Mouse (Mus musculus) limb, embryonic 11.5 days (tissue): Measurements from ENCODE around the gene Ppm1n. TPM values are rescaled to one million over a fixed set of nuclear protein-coding genes. Genes with fewer than 3 reads are reported as not detected.

Source experiments
- ATAC-seq: fragments of 200-750 bp; cut with Nextera tagmentation; 2 replicates; pipeline ENCODE4 v1.8.0; 2017; ENCODE audit warnings: low read depth; ENCODE audit not compliant: insufficient number of reproducible peaks, low FRiP score, low TSS enrichment
- DNase-seq: peaks from one replicate; pipeline ENCODE4 v3.0.0-alpha.2; 2015; ENCODE audit warnings: low spot score
- H3K27ac ChIP-seq: fragments of 300-500 bp; sonication (generic); replicated peaks from 2 replicates; pipeline ENCODE4 v1.5.1; 2014; ENCODE audit warnings: low read depth, mild to moderate bottlenecking, low read length
- H3K27me3 ChIP-seq: fragments of 300-500 bp; sonication (generic); 2 replicates; pipeline ENCODE4 v1.6.1; 2014; ENCODE audit warnings: mild to moderate bottlenecking, low read length, mixed read lengths; ENCODE audit not compliant: control insufficient read depth, insufficient read depth
- H3K36me3 ChIP-seq: fragments of 300-500 bp; sonication (generic); 2 replicates; pipeline ENCODE4 v1.6.1; 2014; ENCODE audit warnings: mild to moderate bottlenecking, low read length, moderate library complexity, mixed read lengths; ENCODE audit not compliant: control insufficient read depth, insufficient read depth
- H3K4me1 ChIP-seq: fragments of 300-500 bp; sonication (generic); 2 replicates; pipeline ENCODE4 v1.6.1; 2014; ENCODE audit warnings: low read length, mixed read lengths; ENCODE audit not compliant: control insufficient read depth, insufficient read depth
- H3K4me2 ChIP-seq: fragments of 300-500 bp; sonication (generic); 2 replicates; pipeline ENCODE4 v1.6.1; 2014; ENCODE audit warnings: low read depth, mild to moderate bottlenecking, moderate library complexity; ENCODE audit not compliant: severe bottlenecking
- H3K4me3 ChIP-seq: fragments of 300-500 bp; sonication (generic); 2 replicates; pipeline ENCODE4 v1.5.1; 2014; ENCODE audit warnings: low read depth, low read length
- H3K9ac ChIP-seq: fragments of 300-500 bp; sonication (generic); 2 replicates; pipeline ENCODE4 v1.6.1; 2014; ENCODE audit warnings: mild to moderate bottlenecking, low read length
- H3K9me3 ChIP-seq: fragments of 300-500 bp; sonication (generic); 2 replicates; pipeline ENCODE4 v1.6.1; 2016; ENCODE audit warnings: low read length; ENCODE audit not compliant: control insufficient read depth
- WGBS: fragments of 180-500 bp; shearing (Covaris S2); extraction: QIAGEN DNeasy Blood & Tissue Kit; methylation state at CpG from one replicate; pipeline ENCODE4 v1.1.7; 2014; 5-methylcytosine and 5-hydroxymethylcytosine counted together
- polyA plus RNA-seq: library from polyadenylated mRNA; unstranded; fragments of >200 nt; fragmentation: Nextera tagmentation; extraction: Ambion mirVana; gene quantifications from 2 replicates; pipeline ENCODE4 v1.2.1, GENCODE M21; 2014

The Ppm1n gene
- polyA plus RNA-seq, 1 experiment from 2014 or later, result 0.24 TPM

DNA sequence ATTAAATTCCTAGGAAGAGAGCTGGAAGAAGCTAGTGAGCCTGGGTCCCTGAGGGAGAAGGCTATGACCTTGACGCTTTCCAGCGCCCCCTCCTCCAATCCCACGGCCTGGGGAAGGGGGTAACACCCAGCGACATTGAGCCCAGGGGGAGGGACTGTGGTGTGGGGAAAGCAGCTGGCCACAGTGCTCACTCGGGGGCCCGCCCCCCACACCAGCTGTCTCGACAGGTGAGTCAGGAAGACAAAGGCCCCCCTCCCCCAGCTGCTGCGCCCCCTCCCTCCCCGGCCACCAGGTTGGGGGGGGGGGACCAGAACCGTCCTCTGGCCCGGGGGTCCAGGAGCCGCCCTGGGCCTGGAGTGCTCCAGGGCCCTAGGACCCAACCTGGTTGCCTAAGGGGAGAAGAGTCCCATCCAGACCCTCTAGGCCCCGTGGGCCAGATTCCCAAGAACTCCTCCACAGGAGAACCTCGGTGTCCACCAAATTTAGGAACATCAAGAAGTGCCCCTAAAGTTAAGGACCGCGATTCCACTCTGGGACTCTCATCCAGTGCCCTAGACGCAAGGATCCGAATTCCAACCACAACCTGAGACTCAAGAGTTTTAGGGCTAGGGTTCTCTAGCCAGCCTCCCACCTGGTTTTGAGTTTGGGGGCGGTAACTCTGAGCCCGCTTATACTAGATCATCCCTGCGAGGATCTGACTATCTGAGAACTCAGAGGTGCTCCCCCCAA is 9.2 kb downstream of the Ppm1n start:
- ATAC-seq, result no peak
- Histone ChIP-seq H3K4me1 (peaks cover 22% of the 10 kb centered on the region), H3K27ac (peak overlapping the region; percentile 70), H3K27me3 (no peaks in the 10 kb centered on the region), H3K9ac (peak overlapping the region; percentile 70), H3K4me2 (peak overlapping the region; percentile 99), H3K4me3 (peak overlapping the region; percentile 89), H3K36me3 (peaks cover 2% of the 10 kb centered on the region; the same call in 1 of the 2 replicates), H3K9me3 (no peaks in the 10 kb centered on the region)
- 2% methylated on average over 19 of the region's 21 CpGs for WGBS
- peak; percentile 52 for DNase-seq

DNA sequence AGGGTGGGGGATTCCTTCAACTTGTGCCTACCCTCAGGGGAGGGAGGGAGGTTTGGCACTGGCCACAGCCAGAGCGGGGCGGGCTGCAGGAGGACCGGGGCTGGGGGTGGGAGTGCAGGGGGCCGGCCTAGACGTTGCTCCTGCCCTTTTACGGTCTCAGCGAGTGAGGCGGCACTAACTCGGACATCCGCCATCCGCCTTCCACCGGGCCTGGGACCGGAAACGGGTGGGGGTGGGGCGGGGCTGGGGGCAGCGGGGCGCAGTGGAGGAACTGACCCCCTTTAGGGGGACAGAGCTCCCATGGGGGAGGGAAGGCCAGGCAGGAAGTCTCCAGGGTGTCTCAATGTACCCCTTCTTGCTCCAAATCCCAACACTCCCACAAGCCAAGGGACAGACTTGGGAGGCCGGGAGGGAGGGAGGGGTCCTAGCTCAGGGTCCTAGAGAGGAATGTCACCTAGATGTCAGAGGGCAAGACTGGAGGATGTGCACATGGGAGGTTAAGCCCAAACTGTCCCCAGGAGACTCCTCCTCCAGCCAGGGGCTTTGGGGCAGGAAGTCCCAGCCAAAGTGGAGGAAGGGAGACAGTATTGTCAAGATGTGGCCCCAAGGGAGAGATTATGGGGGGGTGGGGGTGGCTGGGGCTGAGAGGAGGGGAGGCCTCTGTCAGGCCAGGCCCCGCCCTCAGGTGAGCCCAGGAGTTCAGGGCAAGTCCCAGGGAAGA is 10.0 kb downstream of the Ppm1n start:
- no peaks in the 10 kb centered on the region for H3K27me3 ChIP-seq
- no peaks in the 10 kb centered on the region for H3K9me3 ChIP-seq
- peak overlapping the region; percentile 99 for H3K4me2 ChIP-seq
- DNase-seq, result peak; percentile 61
- peak overlapping the region; percentile 48 for H3K9ac ChIP-seq
- H3K4me3 ChIP-seq, result peak overlapping the region; percentile 89
- ATAC-seq, result no peak
- H3K4me1 ChIP-seq, result peaks cover 22% of the 10 kb centered on the region
- peak overlapping the region; percentile 70 for H3K27ac ChIP-seq
- under 1% methylated on average over 19 of the region's 19 CpGs for WGBS
- H3K36me3 ChIP-seq, result peaks cover 2% of the 10 kb centered on the region; the same call in 1 of the 2 replicates

DNA sequence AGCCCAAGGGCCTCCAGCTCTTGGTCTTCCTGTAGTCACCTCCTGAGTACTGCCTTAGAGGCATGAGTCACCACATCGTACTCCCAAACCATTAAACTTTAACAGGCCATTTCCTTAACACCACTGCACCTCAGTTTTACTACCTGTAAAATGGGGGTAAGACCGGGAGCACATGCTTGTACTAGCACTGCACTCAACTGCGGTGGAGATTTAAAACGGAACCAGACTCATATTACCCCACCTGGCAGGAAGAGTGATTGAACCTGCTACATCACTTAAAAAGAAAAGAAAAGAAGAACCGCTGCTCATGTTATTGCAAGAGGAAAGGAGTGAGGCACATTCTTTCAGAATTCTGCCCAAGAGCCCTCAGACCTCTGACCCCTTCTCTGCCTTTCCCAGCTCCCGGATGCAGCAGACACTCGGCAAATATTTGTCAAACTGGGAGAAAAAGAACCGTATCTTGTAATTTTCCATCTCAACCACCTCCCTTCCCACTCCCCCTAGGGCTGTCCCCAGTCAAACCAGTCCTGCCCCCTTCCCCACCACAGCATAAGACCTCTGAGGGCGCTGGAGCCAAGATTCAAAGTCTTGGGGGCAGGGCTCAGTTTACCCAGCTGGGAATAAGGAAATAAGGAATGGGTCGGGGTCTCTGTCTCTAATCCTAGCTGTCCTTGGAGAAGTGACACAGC is 10.7 kb downstream of the Ppm1n start:
- Histone ChIP-seq H3K9ac (peak overlapping the region; percentile 48), H3K9me3 (no peaks in the 10 kb centered on the region), H3K27me3 (no peaks in the 10 kb centered on the region), H3K4me3 (peak overlapping the region; percentile 89), H3K4me2 (peak overlapping the region; percentile 99), H3K27ac (peak overlapping the region; percentile 70), H3K36me3 (peaks cover 9% of the 10 kb centered on the region), H3K4me1 (peaks cover 22% of the 10 kb centered on the region)
- DNase-seq (no peak), ATAC-seq (no peak)
- 36% methylated on average over 10 of the region's 10 CpGs for WGBS

DNA sequence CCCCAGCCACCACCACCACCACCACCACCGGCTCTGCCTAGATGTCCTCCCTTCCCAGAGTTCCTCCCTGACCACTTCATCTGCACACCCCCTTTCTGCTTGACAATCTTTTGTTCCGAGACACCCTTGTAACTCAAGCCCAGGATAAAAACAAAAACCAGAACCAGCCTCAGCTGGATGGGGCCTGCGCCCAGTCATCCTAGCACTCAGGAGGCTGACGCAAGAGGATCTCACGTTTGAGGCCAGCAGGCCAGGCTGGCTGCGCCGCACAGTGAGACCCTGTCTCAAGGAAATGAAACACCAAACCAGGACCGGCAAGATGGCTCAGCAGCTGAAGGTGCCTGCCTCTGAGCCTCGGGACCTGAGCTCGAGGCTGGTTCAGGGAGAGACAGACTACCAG is 12.8 kb downstream of the Ppm1n start:
- Histone ChIP-seq H3K27me3 (no peaks in the 10 kb centered on the region), H3K9ac (peak overlapping the region; percentile 22; the same call in 1 of the 2 replicates), H3K9me3 (no peaks in the 10 kb centered on the region), H3K36me3 (peaks cover 16% of the 10 kb centered on the region), H3K4me1 (peaks cover 22% of the 10 kb centered on the region), H3K27ac (no peak overlapping the region), H3K4me3 (0 out of 2 replicates have a peak overlapping the region, but pooled peaks have one; percentile 8), H3K4me2 (no peak overlapping the region)
- ATAC-seq (no peak), DNase-seq (no peak)
- 73% methylated on average over 10 of the region's 10 CpGs for WGBS

DNA sequence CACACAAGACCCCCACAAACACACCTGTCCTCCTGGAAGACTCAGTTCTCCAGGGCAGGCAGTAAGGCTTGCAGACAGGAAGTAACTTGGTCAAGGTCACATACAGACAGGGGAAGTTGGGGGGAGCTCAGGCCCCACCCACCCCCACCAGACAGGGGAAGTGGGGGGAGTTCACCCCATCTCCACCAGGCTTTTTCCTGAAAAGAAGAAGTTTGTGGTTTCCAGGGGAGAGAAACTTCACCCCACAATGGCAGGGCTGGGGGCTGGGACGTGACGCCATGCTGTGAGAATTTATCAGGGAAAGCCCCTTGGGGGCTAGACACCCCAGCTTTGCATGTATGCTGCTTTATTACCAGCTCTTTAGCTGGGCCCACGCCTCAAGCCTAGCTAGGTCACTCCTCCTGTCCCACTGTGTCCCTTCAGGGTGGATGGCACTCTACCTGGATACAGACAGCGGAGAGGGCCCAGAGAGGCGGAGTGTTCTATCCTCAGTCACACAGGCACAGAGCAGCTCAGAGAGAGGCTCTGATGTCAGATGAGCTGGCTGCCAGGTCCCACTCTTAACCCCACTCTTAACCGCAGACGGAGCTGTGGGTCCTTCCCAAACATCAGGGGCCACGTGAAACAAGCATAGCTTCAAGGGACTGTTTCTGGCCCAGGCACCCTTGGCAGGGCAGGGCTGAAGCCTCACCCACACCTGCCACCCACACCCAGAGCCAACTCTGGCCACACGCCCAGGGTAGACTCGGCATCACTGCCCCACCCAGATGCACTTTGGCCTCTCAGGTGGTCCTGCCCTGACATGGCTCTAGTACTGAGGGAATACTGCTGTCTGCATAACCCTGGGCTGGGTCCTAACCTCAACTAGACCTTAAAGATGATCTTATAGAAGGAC is 13.7 kb downstream of the Ppm1n start:
- 78% methylated on average over 10 of the region's 10 CpGs for WGBS
- H3K27me3 ChIP-seq, result no peaks in the 10 kb centered on the region
- no peak overlapping the region for H3K4me3 ChIP-seq
- DNase-seq (no peak), ATAC-seq (no peak)
- H3K36me3 ChIP-seq, result peaks cover 16% of the 10 kb centered on the region
- H3K9ac ChIP-seq, result no peak overlapping the region
- H3K4me1 ChIP-seq, result peaks cover 22% of the 10 kb centered on the region
- H3K9me3 ChIP-seq, result no peaks in the 10 kb centered on the region
- H3K27ac ChIP-seq, result no peak overlapping the region
- H3K4me2 ChIP-seq, result no peak overlapping the region

DNA sequence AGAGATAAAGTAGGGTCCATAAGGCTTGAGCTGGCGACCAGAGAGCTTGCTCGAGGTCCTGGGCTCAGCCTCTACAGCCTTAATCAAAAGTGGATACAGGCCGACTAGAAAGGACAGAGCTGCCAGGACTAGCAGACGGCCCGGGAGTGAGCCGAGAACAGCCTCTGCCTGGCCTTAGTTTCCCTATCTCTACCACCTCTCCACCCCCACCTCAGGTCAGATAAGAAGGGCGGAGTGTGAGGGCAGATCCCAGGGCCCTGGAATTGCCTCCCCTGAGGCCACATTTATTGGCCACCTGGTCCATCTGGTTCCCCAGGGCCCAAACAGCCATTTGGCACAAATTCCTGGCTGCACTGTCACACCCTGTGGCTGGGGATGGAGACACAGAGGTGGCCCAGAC is 14.7 kb downstream of the Ppm1n start:
- Histone ChIP-seq H3K4me3 (0 out of 2 replicates have a peak overlapping the region, but pooled peaks have one; percentile 6), H3K4me2 (no peak overlapping the region), H3K27me3 (no peaks in the 10 kb centered on the region), H3K4me1 (peaks cover 15% of the 10 kb centered on the region), H3K9me3 (no peaks in the 10 kb centered on the region), H3K36me3 (peaks cover 23% of the 10 kb centered on the region), H3K27ac (no peak overlapping the region), H3K9ac (no peak overlapping the region)
- DNase-seq (no peak), ATAC-seq (no peak)
- WGBS, result 46% methylated on average over 7 of the region's 7 CpGs

DNA sequence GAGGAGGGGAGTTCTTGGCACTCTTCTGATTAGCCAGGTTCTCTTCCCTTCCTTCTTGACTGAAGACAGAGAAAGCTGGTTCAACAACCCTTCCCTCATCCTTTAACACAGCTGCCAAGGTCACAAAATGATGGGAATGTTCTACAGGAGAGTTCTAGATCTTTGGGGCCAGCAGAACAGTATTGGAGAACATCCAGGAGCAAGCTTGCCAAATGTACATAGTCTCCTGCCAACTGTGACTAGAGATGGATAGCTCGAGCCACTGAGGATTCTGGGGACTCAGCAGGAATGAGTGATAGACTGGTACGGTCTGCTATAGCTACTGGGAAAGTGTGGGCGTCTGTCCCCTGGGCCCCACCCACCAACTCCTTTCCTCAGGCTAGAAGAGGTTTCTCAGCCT is 21.5 kb downstream of the Ppm1n start:
- ATAC-seq, result no peak
- Histone ChIP-seq H3K9ac (no peak overlapping the region), H3K4me1 (no peaks in the 10 kb centered on the region), H3K4me2 (no peak overlapping the region), H3K4me3 (no peak overlapping the region), H3K27me3 (no peaks in the 10 kb centered on the region), H3K9me3 (no peaks in the 10 kb centered on the region), H3K27ac (no peak overlapping the region), H3K36me3 (peaks cover 28% of the 10 kb centered on the region; the same call in 1 of the 2 replicates)
- 75% methylated on average over 3 of the region's 3 CpGs for WGBS
- DNase-seq, result no peak
